Mouse (Mus musculus): ENCODE data around the gene Gm26897.

GRCm38 (mm10) chr5:111725195-111725920 is 8.4 kb upstream of the Gm26897 start:
- TF ChIP-seq POLR2A (IDR thresholded peaks at IDR 0.05; ENCODE audit: borderline replicate concordance, low read depth, low read length) (no peak), CTCF (IDR thresholded peaks at IDR 0.05; ENCODE audit: low read depth, low read length) (no peak)
